ENCODE assay signal across 14 mouse cellular contexts in genomic region chr4:140010728-140011470, GRCm38 (mm10). TPM values are rescaled to one million over a fixed set of nuclear protein-coding genes. Genes with fewer than 3 reads are reported as not detected.
DNase-seq lines count a peak whose midpoint lies in the region; ATAC-seq and TF ChIP-seq lines count a peak whose summit lies in the region.
"Had no signal": no experiment of that assay in that cellular context is flagged by ENCODE, and none has a peak within 500 bp of the region (broad histone marks: within the 10 kb centered on the region; RNA-seq: fewer than 3 reads in every experiment).

No protein-coding gene starts in this region.

- no peak for ATAC-seq in liver, embryonic 11.5 days (replicated peaks; ENCODE audit: low FRiP score)
- ATAC-seq in forebrain, embryonic 12.5 days (ENCODE audit: low FRiP score): peak; percentile 76
- no peak for ATAC-seq in hindbrain, embryonic 11.5 days (ENCODE audit: low FRiP score)
- peak; percentile 83 for ATAC-seq in midbrain, postnatal 0 days (ENCODE audit: low FRiP score)
- ATAC-seq: intestine, embryonic 16.5 days had no signal

- H3K36me3 ChIP-seq in liver, adult 2 months (ENCODE audit: control insufficient read depth, insufficient read depth, low read length): no peaks in the 10 kb centered on the region
- H3K36me3 ChIP-seq in liver, embryonic 11.5 days (ENCODE audit: control insufficient read depth, insufficient read depth, low read length): no peaks in the 10 kb centered on the region
- H3K36me3 ChIP-seq in forebrain, embryonic 12.5 days (replicated peaks): no peaks in the 10 kb centered on the region
- no peaks in the 10 kb centered on the region for H3K36me3 ChIP-seq in hindbrain, embryonic 11.5 days (ENCODE audit: control insufficient read depth, insufficient read depth, low read length)
- H3K36me3 ChIP-seq in midbrain, postnatal 0 days (ENCODE audit: insufficient read depth, low read length): no peaks in the 10 kb centered on the region
- H3K36me3 ChIP-seq: heart, embryonic 15.5 days; limb, embryonic 12.5 days; lung, embryonic 15.5 days had no signal

- no peak overlapping the region for H3K9ac ChIP-seq in liver, adult 2 months (ENCODE audit: low read depth, low read length)
- H3K9ac ChIP-seq in liver, embryonic 11.5 days (ENCODE audit: low read depth, low read length): no peak overlapping the region
- H3K9ac ChIP-seq in forebrain, embryonic 12.5 days: no peak overlapping the region
- no peak overlapping the region for H3K9ac ChIP-seq in hindbrain, embryonic 11.5 days (ENCODE audit: low read depth, low read length)
- no peak overlapping the region for H3K9ac ChIP-seq in midbrain, postnatal 0 days (replicated peaks; ENCODE audit: low read length, poor library complexity, severe bottlenecking)
- H3K9ac ChIP-seq: heart, embryonic 15.5 days; limb, embryonic 12.5 days; lung, embryonic 15.5 days had no signal

- 74% methylated on average over 11 of the region's 11 CpGs for WGBS in liver, adult 2 months
- WGBS in liver, embryonic 11.5 days: 63% methylated on average over 11 of the region's 11 CpGs
- 53% methylated on average over 11 of the region's 11 CpGs for WGBS in forebrain, embryonic 12.5 days
- WGBS in hindbrain, embryonic 11.5 days: 60% methylated on average over 11 of the region's 11 CpGs
- 46% methylated on average over 11 of the region's 11 CpGs for WGBS in midbrain, postnatal 0 days
- 68% methylated on average over 11 of the region's 11 CpGs for WGBS in lung, adult 2 months

- no peaks in the 10 kb centered on the region for H3K27me3 ChIP-seq in liver, adult 2 months (ENCODE audit: control insufficient read depth, insufficient read depth, low read length)
- no peaks in the 10 kb centered on the region for H3K27me3 ChIP-seq in liver, embryonic 11.5 days (replicated peaks; ENCODE audit: control insufficient read depth, insufficient read depth, low read length)
- H3K27me3 ChIP-seq in forebrain, embryonic 12.5 days: peaks cover 4% of the 10 kb centered on the region; the same call in 1 of the 2 replicates
- no peaks in the 10 kb centered on the region for H3K27me3 ChIP-seq in hindbrain, embryonic 11.5 days (ENCODE audit: control insufficient read depth, insufficient read depth, low read length)
- H3K27me3 ChIP-seq in midbrain, postnatal 0 days (ENCODE audit: insufficient read depth, low read length): no peaks in the 10 kb centered on the region

- no peak overlapping the region for H3K4me2 ChIP-seq in liver, embryonic 11.5 days
- H3K4me2 ChIP-seq in forebrain, embryonic 12.5 days: no peak overlapping the region
- H3K4me2 ChIP-seq in hindbrain, embryonic 11.5 days (replicated peaks; ENCODE audit: low read depth, low read length): no peak overlapping the region
- no peak overlapping the region for H3K4me2 ChIP-seq in midbrain, postnatal 0 days (ENCODE audit: low read depth, low read length, poor library complexity, severe bottlenecking)
- H3K4me2 ChIP-seq: heart, embryonic 15.5 days; limb, embryonic 12.5 days; lung, embryonic 15.5 days had no signal

- no peaks in the 10 kb centered on the region for H3K4me1 ChIP-seq in liver, adult 2 months (ENCODE audit: control insufficient read depth, insufficient read depth, low read length)
- no peaks in the 10 kb centered on the region for H3K4me1 ChIP-seq in liver, embryonic 11.5 days (replicated peaks; ENCODE audit: control insufficient read depth, insufficient read depth, low read length)
- peaks cover 17% of the 10 kb centered on the region for H3K4me1 ChIP-seq in forebrain, embryonic 12.5 days
- H3K4me1 ChIP-seq in hindbrain, embryonic 11.5 days (replicated peaks; ENCODE audit: control insufficient read depth, insufficient read depth, low read length): no peaks in the 10 kb centered on the region
- H3K4me1 ChIP-seq in midbrain, postnatal 0 days (ENCODE audit: insufficient read depth, low read length): peaks cover 5% of the 10 kb centered on the region
- no peaks in the 10 kb centered on the region for H3K4me1 ChIP-seq in lung, adult 2 months (ENCODE audit: control insufficient read depth, insufficient read depth, low read length)
- H3K4me1 ChIP-seq: heart, embryonic 15.5 days; lung, embryonic 15.5 days had no signal

- intact Hi-C loops in heart, postnatal 36 days (cut with DNase I): no loop called here

- no peak for TF ChIP-seq CTCF in liver, adult 2 months (IDR thresholded peaks at IDR 0.05; ENCODE audit: low read depth, low read length)
- TF ChIP-seq CTCF in midbrain, postnatal 0 days (IDR thresholded peaks at IDR 0.05): peak; percentile 66
- TF ChIP-seq CTCF in lung, adult 2 months (IDR thresholded peaks at IDR 0.05; ENCODE audit: insufficient read depth, low read length): no peak

- H3K9me3 ChIP-seq in liver, embryonic 11.5 days (ENCODE audit: control insufficient read depth, low read length): no peaks in the 10 kb centered on the region
- no peaks in the 10 kb centered on the region for H3K9me3 ChIP-seq in forebrain, embryonic 12.5 days
- H3K9me3 ChIP-seq in hindbrain, embryonic 11.5 days (ENCODE audit: control insufficient read depth, low read length): no peaks in the 10 kb centered on the region
- H3K9me3 ChIP-seq in midbrain, postnatal 0 days (ENCODE audit: low read length): no peaks in the 10 kb centered on the region
- H3K9me3 ChIP-seq: heart, embryonic 15.5 days; limb, embryonic 12.5 days; lung, embryonic 15.5 days had no signal

- H3K4me3 ChIP-seq in liver, adult 2 months (ENCODE audit: insufficient read depth, low read depth, low read length): no peak overlapping the region
- no peak overlapping the region for H3K4me3 ChIP-seq in liver, embryonic 11.5 days (ENCODE audit: low read depth, low read length)
- no peak overlapping the region for H3K4me3 ChIP-seq in forebrain, embryonic 12.5 days (replicated peaks)
- H3K4me3 ChIP-seq in hindbrain, embryonic 11.5 days (ENCODE audit: low read depth, low read length): no peak overlapping the region
- H3K4me3 ChIP-seq in midbrain, postnatal 0 days (ENCODE audit: low read depth, low read length): no peak overlapping the region
- H3K4me3 ChIP-seq in lung, adult 2 months (replicated peaks; ENCODE audit: extremely low read depth, low read depth, low read length): no peak overlapping the region
- H3K4me3 ChIP-seq: gastrocnemius, adult 2 months; heart, embryonic 15.5 days; limb, embryonic 12.5 days; lung, embryonic 15.5 days had no signal

- DNase-seq in liver, adult 2 months (ENCODE audit: extremely low read depth, low read depth, low spot score): peak; percentile 8
- no peak for DNase-seq in liver, embryonic 11.5 days (ENCODE audit: low spot score)
- peak; percentile 48 for DNase-seq in hindbrain, embryonic 11.5 days (ENCODE audit: low spot score)
- peak; percentile 76 for DNase-seq in midbrain, postnatal 0 days (ENCODE audit: low spot score)
- DNase-seq in heart, postnatal 4 days: no peak
- no peak for DNase-seq in lung, adult 2 months
- no peak for DNase-seq in heart, postnatal 36 days
- DNase-seq: cerebellum, postnatal 36 days; gastrocnemius, adult 2 months had no signal

- H3K27ac ChIP-seq in liver, adult 2 months (replicated peaks; ENCODE audit: insufficient read depth, low read depth, low read length): no peak overlapping the region
- H3K27ac ChIP-seq in liver, embryonic 11.5 days (ENCODE audit: low read depth, low read length): no peak overlapping the region
- H3K27ac ChIP-seq in forebrain, embryonic 12.5 days: no peak overlapping the region
- no peak overlapping the region for H3K27ac ChIP-seq in hindbrain, embryonic 11.5 days (ENCODE audit: low read depth, low read length)
- no peak overlapping the region for H3K27ac ChIP-seq in midbrain, postnatal 0 days (ENCODE audit: low read depth, low read length)
- H3K27ac ChIP-seq: gastrocnemius, adult 2 months; heart, embryonic 15.5 days; limb, embryonic 12.5 days; lung, embryonic 15.5 days had no signal

- no peak for TF ChIP-seq POLR2A in liver, adult 2 months (IDR thresholded peaks at IDR 0.05; ENCODE audit: extremely low read depth, insufficient read depth, low read length)
- no peak for TF ChIP-seq POLR2A in lung, adult 2 months (IDR thresholded peaks at IDR 0.05; ENCODE audit: borderline replicate concordance, extremely low read depth, low read depth, low read length)

- no peaks in the 10 kb centered on the region for H3K79me2 ChIP-seq in liver, adult 2 months (ENCODE audit: control insufficient read depth, insufficient read depth, low read length)

RNA-seq across cellular contexts. Expression of gene Klhdc7a, which starts 43.1 kb away (rescaled TPM):
- 5.2 and 6.8 TPM in 2 replicates for total RNA-seq in liver, adult 2 months (2014; rRNA removed)
- 4.4 and 7.8 TPM in 2 replicates for polyA plus RNA-seq in liver, adult 2 months (2012; rRNA removed)
- 0.03 TPM in 1 of 2 replicates, not detected in the other for polyA plus RNA-seq in liver, embryonic 11.5 days (2014; fragmentation: Nextera tagmentation; extraction: Ambion mirVana)
- polyA plus RNA-seq in forebrain, embryonic 12.5 days (2016; fragmentation: Nextera tagmentation; extraction: Ambion mirVana): 0.18 and 0.20 TPM in 2 replicates
- polyA plus RNA-seq in hindbrain, embryonic 11.5 days (2014; fragmentation: Nextera tagmentation; extraction: Ambion mirVana): 0.29 and 0.46 TPM in 2 replicates
- 1.1 and 1.4 TPM in 2 replicates for total RNA-seq in midbrain, postnatal 0 days (2014; rRNA removed)
- polyA plus RNA-seq in midbrain, postnatal 0 days (2015; fragmentation: Nextera tagmentation; extraction: Ambion mirVana): 0.25 and 0.36 TPM in 2 replicates
- under 1 TPM; 0.45 to 0.97 TPM for total RNA-seq in heart, postnatal 4 days (2021)
- polyA plus RNA-seq in lung, adult 2 months (2012; rRNA removed): 7.4 and 7.8 TPM in 2 replicates
- total RNA-seq in heart, postnatal 36 days (2021): 1 to 10 TPM in 1 of 2 experiments, under 1 TPM in 1; 0.95 to 1.7 TPM
- polyA plus RNA-seq: limb, embryonic 12.5 days had no signal

Comparison
In these comparisons a context has a peak if more than half of its experiments do, and no peak if none do; other contexts are left out.
1. DNase-seq: peak in liver, adult 2 months (single experiment), hindbrain, embryonic 11.5 days (single experiment) and midbrain, postnatal 0 days (single experiment); none in liver, embryonic 11.5 days (single experiment), heart, postnatal 4 days (single experiment), lung, adult 2 months (single experiment) and heart, postnatal 36 days (0 of 2).
2. ATAC-seq: peak in forebrain, embryonic 12.5 days (single experiment) and midbrain, postnatal 0 days (single experiment); none in liver, embryonic 11.5 days (single experiment) and hindbrain, embryonic 11.5 days (single experiment).